Mouse (Mus musculus) frontal cortex, adult 2 months (tissue): ENCODE measurements around the gene Ift122. TPM values are rescaled to one million over a fixed set of nuclear protein-coding genes. Genes with fewer than 3 reads are reported as not detected.

ENCODE experiments used
- DNase-seq, 2 experiments: peaks; one replicate each; pipeline ENCODE4 v3.0.0; 2022; ENCODE audit warnings: low spot score in 1 of 2; ENCODE audit errors: extremely low spot score in 1 of 2
- polyA plus RNA-seq: library from polyadenylated mRNA; depleted of rRNA; stranded (reverse); fragments of >200 nt; gene quantifications from 2 replicates; pipeline ENCODE4 v1.2.3, GENCODE M21; 2012

Ift122 gene
- polyA plus RNA-seq, 1 experiment: 30.1 TPM

DNA sequence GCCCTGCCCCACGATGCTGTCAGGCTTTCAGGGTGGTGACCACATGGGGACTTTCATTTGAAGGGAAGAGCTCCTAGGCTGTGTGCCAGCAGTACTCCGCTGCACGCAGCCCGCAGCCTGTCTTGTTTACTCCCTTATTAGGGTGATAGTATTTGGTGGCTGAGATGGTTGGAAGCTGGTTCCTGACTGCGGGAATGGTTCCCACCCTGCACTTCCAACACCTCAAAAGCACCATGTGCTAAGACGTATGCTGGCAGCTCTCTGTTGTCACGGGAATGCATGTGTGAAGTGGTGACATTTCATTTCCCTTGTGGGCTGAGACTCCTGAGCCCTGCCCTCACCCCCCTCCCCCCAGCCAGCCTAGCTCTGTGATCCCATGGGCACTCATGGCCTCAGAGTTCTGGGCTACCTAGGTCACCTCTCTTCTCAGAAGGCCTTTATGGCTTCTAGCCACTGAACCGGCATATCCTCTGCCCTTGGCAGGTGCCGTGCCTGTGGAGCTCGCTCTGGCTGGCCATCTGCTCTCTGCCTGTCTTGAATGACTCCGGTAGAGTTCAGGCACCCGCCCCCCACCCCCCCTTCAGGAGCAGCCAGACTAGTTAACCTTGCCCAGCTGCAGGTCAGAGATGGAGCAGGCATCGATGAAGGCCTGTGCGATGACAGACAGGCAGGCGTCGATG lies 103.8 kb downstream of the Ift122 start:
- DNase-seq: no peak

DNA sequence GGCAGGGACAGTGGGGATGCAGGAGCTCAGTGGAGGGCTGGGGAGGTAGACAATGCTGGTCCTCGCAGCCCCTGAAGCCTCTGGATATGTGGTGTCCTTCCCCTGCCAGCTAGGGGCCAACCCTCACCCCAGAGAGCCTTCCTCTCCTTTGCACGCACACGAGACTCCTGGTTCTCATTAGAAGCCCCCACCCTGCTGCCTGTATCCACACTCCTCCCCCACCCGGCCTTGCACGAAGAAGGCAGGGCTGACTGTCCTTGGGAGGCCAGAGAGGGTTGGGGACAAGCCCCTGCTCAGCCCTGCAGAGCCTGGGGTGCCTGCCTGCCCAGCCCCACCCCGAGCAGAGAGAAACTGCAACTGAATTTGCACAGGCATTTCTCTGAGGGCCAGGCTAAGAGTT lies 104.4 kb downstream of the Ift122 start:
- no peak for DNase-seq

DNA sequence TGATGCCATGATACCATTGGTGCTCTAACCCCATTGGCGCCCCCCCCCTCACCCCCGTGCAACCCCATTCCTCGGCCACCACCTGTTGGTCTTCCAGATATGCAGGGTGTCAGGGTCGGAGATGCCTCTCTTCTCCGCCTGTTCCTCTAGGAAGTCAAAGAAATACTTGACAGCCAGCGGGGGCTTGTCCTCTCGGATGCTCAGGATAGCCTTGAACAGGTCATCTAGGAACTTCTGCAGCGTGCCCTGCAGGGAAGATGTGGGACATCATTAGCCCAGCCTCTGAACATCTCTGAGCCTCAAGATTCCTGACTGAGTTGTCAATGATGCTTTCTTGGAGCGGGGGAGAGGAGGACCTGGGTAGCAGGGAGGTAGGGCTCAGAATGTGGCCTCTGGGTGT lies 105.2 kb downstream of the Ift122 start:
- DNase-seq: no peak

DNA sequence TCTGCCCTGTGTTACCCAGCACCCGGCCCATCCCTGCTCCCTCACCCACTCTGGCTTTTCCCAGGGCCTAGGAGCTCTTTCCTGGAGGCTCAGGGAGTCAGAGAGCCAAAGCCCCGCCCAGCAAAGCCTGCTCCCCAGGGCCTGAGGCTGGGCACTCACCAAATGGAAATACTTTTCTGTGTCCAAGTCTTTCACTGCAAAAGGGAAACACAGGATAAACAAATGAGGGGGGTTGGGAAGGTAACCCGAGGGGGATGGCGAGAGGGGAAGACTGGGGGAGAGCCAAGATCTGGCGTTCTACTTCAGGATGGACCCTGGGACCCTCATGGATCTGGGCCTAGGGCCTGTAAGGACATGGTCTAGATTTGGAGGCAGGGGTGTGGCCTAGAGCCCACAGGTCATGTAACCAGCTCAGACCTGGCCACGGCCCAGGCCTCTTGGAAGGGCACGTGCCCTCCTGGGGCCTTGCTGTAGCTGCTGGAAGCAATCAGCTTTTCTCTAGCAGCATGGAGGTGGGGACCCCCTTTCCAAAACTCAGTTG lies 106.0 kb downstream of the Ift122 start:
- no peak for DNase-seq

DNA sequence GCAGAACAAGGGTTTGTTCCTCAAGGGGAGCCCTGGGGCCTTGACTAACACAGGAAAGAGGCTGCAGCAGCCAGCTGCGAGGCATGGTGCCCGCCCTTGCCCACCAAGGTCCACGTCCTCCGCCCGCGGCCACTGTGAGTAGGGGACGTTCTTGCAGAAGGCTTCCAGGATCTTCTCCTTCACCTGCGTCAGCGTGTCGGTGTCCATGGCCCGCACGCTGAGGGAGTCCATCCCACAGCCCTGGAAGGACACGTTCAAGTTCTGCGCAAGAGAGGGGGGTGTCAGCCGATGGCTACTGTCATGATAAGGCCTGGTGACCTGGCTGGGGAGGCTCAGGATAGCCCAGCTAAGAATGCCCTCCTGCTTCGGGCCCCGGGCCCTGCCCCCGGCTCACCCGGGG lies 107.1 kb downstream of the Ift122 start:
- no peak for DNase-seq

DNA sequence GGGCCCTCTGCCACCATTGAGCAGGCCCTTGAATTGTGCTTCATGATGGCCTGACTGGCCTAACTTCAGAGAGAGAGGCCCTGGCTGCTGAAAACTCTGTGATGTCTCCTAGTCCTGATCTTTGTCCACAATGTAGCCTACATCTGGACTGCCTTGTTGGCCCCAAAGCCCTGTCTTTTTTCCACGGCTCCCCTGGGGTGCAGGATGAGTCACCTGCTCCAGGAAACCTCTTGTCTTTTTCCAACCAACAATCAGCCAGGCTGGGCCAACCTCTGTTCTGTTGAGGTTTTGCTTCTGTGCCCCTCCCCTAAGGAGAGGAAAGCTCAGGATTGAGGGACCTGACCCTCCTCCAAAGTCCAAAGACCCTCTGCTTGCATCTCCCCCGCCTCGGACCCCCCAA lies 108.5 kb downstream of the Ift122 start:
- no peak for DNase-seq

DNA sequence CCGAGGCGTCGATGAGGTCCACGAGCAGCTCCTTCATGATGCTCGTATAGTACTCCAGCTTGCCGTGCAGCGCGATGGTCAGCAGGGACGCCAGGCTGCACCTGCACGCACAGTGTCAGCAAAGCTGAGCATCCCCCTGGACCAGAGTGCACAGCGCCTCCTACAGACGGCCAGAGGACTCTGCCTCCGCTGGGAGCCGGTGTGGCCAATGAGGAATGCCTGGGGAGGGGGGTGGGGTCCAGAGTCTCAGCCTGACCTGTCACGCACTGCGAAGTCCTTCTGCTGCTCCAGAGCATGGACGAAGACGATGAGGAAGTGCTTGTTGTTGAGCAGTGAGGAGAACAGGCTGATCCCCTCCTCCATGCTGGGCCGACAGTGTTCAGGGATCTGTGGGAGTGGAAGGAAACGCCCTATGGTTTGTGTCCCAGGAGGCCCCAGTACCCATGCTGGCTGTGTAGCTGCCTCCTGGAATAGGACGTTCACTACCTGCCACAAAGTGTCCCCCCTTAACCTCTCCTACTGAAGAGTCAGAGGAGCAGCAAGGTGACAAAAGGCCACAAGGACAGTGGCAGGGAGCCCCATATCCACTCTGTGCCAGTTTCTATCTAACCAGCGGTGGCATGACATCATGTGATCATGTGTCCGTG lies 109.3 kb downstream of the Ift122 start:
- no peak for DNase-seq

DNA sequence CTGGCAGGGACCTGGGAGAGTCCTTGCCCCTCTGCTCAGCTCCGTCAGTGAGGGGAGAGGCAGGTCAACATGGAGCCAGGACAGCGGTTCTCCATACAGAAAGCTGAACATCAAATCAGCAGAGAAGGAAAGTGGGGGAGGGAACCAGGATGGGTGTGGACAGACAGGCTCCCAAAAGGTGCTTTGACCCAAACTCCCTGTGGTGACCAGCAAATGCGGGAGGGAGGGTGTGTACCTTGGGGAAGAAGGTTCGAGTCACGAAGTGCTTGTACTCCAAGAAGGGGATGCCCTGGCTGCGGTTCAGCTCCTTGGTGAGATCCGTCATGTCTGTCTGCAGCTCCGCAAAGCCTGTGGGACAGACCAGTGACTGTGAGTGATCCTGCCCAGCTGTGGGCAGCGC lies 110.4 kb downstream of the Ift122 start:
- no peak for DNase-seq

DNA sequence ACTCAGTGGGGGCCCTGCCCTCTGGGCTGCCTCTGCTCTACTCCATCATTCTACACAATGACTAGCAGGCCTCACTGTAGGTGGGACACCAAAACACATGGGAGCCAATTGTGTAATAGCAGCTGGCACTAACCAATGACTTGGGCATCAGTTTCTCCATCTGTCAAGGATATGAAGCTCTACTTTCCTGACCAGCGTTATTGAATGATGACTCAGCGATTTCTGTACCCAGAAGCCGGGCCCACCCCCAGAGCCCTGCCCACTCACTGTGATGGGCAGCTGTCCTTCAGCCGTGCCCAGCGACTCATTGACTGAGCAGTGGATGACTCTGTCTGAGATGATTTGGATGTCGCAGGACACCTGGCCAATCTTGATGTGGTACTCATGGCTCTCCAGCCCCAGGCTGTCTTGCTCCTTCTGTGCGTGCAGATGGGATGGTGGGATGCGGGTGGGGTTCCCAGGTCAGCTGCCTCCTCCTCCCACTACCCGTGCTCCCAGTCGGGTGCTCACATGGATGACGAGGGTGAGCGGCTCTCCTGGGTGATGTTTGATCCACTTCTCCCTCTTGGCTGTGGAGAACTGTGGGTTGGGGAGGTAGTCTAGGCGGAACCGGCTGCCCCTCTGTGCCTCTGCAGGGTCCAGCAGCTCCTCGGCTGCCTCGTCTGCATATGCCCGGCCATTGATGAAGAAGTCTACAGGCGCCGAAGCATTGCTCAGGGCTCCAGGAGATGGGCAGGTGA lies 113.1 kb downstream of the Ift122 start:
- DNase-seq: no peak

DNA sequence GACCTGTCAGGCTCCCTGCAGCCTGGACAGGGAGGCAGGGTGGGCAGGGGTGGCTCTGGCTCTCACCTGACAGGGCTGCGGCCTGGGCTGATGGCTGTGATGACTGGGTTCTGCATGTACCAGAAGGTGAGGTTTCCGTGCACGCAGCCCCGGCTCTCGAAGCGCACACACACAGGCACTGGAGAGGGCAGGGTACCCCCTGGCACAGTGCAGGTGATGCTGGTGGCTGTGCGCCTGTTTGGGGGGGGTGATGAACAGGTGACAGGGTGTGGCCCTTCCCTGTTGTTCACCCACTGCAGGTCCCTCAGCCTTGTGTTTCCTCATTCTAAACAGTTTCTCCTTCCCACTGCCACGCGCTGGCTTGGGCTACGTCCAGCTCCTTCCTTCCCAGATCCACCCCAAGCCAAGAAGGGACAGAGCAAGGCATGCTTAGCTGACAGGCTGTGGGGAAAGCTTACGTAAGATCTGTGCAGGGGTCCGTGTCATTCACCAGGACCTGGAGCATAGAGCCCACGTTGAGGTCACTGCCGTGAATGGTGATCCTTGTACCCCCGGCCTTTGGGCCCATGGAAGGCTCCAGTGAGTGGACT lies 114.1 kb downstream of the Ift122 start:
- no peak for DNase-seq

DNA sequence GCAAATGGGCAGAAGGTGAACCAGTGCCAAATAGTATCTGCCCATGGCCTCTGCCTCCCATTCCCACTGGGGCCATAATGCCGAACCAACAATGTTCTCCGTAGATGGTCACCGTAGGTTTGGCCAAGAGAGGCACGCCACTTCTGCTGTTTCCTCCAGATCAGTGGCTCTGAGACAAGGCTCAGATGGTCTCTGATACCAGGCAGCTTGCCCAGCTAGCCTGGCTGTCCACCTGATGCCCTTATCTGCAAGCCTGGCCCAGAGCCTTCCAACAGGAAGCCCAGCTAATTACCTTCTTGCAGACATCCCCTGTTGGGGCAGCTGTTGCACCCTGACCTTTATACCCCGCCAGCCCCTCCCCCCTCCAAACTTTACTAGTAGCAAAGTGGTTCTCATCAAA lies 114.8 kb downstream of the Ift122 start:
- no peak for DNase-seq

DNA sequence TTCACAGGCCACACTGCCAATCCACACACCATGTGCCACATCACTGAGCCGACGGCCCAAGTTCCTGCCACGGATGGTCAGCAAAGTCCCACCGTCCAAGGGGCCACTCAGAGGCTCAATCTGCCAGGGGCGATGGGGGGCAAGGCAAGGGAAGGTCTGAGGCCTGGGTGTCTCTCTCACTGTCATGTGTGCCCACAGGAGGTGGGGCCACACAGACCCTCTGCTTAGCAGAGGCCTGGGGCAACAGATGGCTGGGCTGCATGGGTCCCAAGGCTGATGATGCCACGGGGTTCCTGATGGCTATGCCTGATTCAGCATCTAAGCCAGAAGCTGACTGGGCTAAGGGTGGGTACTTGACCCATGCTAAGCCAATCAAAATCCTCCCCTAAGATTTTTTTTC lies 115.4 kb downstream of the Ift122 start:
- no peak for DNase-seq

DNA sequence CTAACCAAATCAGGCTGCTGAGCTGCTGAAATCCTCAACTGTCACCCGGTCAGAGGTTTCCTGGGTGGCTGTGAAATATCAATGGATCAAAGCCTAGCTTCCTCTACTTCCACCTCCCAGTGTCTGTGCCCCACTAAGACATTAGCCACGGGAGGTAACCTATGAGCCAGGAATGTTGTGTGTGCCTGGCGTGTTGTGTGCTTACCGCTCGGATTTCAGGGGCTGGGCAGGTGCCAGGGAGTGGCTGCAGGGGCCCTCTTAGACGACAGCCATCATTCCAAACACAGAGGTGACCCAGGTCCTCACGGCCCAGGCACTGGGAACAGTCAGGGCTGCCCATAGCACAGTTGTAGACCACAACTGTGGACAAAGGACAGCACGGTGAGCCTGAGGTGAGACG lies 115.8 kb downstream of the Ift122 start:
- DNase-seq: no peak

DNA sequence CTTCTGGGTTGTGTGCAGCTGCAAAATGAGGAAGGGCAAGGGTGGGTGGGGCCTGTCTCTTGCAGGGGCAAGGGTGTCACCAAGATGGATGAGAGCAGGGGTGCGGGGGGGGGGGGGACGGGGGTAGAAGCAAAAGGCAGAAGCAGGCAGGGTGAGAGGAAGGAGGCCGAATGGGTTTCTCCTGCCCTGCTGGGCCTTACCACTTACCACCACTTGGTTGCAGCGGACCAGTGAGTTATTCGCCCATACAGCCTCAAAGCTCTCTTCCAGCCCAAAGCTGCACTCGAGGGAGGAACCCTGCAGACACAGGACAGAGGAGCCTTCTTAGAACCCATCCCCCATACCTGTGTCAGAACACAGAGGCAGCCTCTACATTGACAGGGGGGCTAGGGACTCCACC lies 116.7 kb downstream of the Ift122 start:
- DNase-seq: no peak

DNA sequence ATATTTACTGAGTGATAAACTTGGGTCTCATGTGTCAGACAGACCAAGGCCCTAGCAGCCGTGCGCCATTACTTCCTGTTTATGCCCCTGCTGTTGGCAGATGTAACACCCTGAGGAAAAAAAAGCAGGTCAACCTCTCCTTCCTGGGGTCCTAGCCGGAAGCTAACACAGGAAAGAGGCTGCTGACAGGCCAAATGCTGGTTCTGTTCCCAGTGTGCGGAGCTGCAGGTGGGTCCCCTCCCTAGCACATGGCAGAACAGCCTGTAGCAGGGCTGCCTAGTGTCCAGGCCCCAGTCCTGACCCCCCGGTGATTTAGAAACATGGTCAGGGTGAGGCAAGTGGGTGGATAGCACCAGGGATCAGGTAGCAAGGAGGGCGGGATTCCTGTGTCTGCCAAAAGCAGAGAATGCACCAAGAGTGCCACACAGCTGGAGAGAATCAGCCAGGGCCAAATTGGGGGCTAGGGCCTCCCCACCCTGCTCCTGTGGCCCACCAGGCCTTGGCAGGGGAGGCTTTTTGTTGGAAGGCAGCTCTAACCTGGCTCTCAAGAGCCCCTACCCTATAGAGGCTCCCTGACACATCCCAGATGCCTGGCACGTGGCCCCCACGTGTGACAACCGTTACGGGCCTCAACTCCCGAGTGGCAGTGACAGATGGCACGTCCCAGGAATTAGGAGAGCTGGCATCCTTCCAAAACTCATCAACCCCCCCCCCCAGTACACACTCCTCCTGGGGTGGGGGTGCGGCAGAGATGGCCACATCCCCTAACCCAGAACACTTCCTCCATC lies 118.2 kb downstream of the Ift122 start:
- no peak for DNase-seq

DNA sequence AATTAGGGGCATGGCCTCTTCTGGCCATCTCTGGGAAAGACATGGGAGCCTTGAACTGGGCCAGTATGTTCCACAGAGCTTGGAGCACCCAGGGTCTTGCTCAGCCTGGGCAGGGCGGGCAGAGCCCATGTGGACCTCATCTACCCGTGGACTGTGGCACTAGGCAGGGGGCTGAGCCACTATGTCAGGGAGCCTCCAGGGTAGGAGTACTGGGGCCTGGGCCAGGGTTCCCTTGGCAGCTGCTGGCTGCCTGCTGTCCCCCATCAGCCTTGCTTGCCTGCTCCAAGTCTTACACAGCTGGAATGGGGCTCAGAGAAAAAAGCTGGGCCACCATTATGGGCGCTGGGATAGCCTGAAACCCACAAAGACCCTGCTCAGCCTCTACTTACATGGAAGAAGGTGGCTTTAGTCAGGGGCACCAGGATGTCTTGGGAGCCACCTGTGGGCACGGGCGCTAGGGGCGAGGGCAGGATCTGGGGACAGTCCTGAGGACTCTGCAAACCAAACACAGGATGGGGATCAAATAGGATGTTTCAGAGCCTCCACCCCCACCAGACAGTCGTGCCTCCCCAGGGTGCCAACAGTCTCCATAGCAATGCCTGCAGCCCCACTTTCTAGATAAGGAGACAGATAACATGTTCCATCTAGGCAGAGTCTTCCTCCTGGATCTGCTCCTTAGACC lies 119.0 kb downstream of the Ift122 start:
- DNase-seq: no peak

DNA sequence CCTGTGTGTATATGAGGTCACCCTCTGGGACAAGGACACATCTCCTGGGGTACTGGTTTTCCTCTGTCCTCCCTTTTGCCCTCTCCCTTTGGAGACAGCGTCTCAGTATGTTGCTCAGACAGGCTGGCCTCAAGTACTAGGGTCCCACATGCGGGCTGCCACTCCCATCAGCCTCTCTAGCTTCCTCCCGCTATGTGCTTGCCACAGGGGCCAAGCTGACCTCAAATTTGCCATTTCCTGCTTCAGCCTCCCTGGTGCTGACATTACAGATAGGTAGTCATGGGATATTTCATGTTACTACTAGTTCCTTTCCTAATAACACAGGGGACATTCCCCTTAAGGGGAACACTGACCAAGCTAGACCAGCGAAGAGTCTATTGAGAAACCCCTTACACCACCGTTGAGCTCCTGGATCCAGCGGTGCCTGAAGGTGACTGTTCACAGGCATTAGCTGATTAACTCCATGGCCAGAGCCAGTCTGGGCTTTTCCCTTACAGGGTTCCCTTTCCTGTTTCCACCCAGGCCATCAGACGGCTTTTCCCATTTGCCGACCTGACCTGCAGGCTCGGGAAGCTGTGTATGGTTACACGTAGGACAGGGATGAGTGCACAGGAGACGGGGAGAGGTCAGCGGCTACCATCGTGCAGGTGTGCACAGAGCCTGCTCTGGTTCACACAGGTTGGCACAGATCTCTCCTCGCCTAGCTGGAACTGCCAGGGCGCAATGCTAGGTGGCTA lies 120.0 kb downstream of the Ift122 start:
- no peak for DNase-seq

DNA sequence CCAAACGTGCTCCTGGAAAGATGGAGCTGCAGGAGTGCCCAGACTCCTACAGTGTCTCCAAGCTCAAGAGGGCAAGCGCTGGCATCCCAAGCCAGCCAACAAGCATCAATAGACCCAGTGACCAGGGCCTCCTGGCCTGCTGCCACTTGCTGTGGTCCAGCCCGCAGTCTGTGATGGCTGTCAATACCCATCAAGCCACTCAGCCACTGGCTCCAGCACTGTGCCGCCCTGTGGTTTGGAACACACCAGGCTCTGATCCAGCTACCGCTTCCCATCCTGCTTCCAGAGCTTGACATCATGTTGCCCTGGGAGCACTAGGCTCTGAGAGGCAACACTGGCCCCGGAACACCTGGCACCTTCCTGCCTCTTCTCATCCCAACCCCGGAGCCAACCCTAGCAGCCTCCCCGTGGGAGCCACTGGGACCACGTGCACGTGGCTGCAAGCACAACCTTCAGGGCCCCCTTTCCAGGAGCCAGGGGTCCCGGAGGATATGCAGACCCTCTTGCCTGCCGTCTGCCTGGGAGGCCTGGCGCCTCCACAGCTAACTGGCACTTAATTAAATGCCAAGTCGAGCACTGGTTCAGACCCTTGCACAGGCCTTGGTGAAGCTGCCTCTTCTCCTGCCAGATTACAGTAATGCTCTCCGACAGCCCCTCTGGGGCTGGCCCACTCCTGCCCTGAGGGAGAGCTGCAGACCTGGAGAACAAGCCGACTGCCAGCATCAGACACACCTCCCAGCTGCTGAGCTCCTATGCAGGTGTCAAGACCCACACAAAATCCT lies 120.8 kb downstream of the Ift122 start:
- DNase-seq: no peak

DNA sequence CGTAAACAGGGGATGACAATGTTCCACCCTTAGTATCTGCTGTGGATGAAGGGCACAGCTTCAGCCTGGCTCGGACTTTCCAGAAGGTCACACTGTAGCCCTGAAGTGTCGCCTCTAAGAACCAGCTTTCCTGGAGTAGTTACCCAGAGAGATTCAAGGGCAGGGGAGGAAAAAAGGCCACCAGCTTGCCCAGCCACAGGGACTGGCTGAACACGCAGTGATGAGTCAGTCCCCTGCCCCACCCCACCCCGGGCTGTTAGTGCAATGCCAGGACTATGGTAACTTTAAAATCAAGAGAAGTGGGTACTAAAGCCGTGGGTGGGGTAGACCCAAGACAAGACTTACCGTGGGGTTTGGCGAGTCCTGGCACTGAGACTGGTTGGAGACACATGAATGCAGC lies 122.3 kb downstream of the Ift122 start:
- no peak for DNase-seq
